Mouse (Mus musculus) adrenal gland, postnatal 4 days (tissue): ENCODE measurements around the gene Col8a2. TPM values are rescaled to one million over a fixed set of nuclear protein-coding genes. Genes with fewer than 3 reads are reported as not detected.

Source experiments
- DNase-seq, 2 experiments: peaks; one replicate each; pipeline ENCODE4 v3.0.0; 2021 to 2022; ENCODE audit warnings: low spot score in 2 of 2, mixed read lengths in 2 of 2
- total RNA-seq, 2 experiments: library from RNA; stranded (reverse); gene quantifications; 2 replicates each; pipeline ENCODE4 v1.2.3; 2021

The Col8a2 gene
- total RNA-seq, 2 experiments from 2014 or later: 9.3 to 12.8 TPM

- no peak for DNase-seq
Observed at GRCm38 (mm10) chr4:126326036-126326435, 39.4 kb downstream of the Col8a2 start.

DNA sequence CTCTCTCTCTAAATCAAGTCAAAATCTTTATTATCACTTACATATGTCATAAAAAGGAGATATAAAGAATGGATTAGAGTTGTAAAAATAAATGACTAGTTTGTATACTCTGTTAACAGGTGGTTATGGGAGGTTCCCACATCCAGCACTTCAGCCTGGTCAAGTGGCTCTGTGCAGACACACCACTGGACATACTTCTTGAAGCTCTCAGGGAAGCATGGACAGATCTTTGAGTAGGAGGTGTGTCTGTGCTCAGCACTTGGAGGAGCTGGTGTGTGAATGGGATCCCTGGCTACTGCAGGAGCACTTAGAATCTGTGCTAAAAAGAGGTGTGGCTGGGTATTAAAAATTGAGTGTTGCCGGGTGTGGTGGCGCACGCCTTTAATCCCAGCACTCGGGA, 43.7 kb downstream of the Col8a2 start:
- DNase-seq: no peak

DNA sequence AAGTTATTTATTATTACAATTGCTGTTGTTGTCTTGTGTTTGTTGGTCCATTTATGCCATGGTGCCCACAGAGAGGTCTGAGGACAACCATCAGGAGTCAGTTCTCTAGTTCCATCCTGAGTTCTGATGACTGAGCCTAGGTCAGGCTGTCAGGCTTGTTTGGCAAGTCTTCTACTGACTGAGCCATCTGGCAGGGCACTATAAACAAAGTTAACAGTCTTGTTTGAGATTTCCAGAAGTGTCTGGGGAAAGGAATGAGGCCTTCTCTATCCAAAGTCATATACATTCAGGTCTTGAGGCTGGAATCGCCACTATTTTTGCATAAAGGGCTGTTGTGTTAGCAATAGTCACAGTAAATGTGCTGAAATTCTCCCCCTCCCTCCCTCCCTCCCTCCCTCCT, 45.2 kb downstream of the Col8a2 start:
- no peak for DNase-seq

DNA sequence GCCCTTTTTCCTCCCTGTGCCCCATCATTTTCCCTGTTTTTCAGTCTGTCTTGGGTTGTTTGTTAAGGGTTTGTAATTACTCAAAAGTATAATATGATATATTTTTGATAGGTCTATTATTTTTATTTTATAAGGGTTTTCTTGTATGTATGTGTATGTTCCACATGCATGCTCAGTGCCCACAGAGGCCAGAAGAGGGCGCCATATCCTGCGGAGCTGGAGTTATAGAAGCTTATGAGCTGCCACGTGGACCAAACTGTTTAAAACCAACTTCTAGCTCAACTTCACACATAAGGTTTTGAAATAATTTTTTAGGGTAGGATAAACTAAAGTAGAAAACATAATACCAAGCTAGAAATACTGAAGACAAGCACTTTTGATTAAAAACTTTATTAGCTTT, 45.8 kb downstream of the Col8a2 start:
- DNase-seq: no peak

- DNase-seq: no peak
Observed at GRCm38 (mm10) chr4:126339461-126339860, 52.9 kb downstream of the Col8a2 start.

DNA sequence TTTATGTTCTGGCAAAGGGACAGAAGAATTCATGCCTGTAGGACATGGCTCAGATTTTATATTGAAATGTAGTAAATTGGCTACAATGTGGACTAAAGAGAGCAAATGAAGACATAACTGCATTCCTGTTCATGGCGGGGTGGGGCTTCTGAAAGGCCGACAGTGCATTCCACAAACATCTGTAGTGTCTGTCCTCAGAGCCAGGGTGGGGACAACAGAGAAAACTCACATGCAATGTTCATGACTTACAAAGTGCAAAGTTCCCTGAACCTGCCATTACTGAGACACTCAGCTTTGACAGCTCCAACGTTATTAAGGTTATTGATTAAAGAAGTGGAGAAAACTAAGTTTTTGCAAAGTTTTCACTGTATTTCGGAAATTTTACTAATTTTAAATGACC, 56.9 kb downstream of the Col8a2 start:
- DNase-seq: no peak

DNA sequence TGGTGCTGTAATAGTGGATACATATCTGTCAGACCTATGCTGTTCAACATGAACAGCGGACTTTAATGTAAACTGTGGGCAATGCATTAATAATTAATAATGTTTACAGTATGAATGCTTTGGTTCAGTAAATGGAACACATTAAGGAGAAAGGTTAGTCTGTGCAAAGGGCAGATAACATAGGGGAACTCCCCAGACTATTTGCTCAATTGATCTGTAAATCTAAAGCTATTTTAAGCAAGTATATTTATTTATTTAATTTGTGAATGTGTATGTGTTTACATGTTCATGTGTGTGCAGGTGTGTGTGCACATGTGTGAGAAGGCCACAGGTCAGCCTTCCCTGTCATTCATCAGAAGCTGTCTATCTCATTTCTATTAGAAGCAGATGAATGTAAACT, 73.5 kb downstream of the Col8a2 start:
- DNase-seq: no peak

Other genes with a start within 250 kb of the Col8a2 start
- 10 to 100 TPM; 72.5 to 73.9 TPM for gene Mrps15, start 239.9 kb upstream of the Col8a2 start, total RNA-seq
- 10 to 100 TPM; 12.3 to 15.7 TPM for gene Oscp1, start 228.2 kb upstream of the Col8a2 start, total RNA-seq
- 10 to 100 TPM; 26.7 to 27.1 TPM for gene Lsm10, start 190.2 kb upstream of the Col8a2 start, total RNA-seq
- gene Stk40, start 182.8 kb upstream of the Col8a2 start, total RNA-seq: 10 to 100 TPM; 25.9 to 30.5 TPM
- gene Eva1b, start 139.0 kb upstream of the Col8a2 start, total RNA-seq: 10 to 100 TPM; 67.2 to 69.6 TPM
- 1 to 10 TPM; 4.2 to 4.3 TPM for gene Sh3d21, start 123.3 kb upstream of the Col8a2 start, total RNA-seq
- gene Thrap3, start 84.0 kb upstream of the Col8a2 start, total RNA-seq: 100 to 1,000 TPM; 319 to 332 TPM
- gene Map7d1, start 30.4 kb upstream of the Col8a2 start, total RNA-seq: 10 to 100 TPM; 64.1 to 70.7 TPM
- gene Trappc3, start 24.5 kb upstream of the Col8a2 start, total RNA-seq: 10 to 100 TPM; 70.0 to 75.4 TPM
- 10 to 100 TPM; 41.3 to 42.0 TPM for gene Adprhl2, start 34.9 kb downstream of the Col8a2 start, total RNA-seq
- 1 to 10 TPM; 4.0 to 5.0 TPM for gene Tekt2, start 38.9 kb downstream of the Col8a2 start, total RNA-seq
- gene Ago3, start 142.8 kb downstream of the Col8a2 start, total RNA-seq: 10 to 100 TPM; 16.2 to 21.6 TPM
- 10 to 100 TPM; 44.7 to 48.4 TPM for gene Ago1, start 181.8 kb downstream of the Col8a2 start, total RNA-seq
- gene Ago4, start 246.7 kb downstream of the Col8a2 start, total RNA-seq: 1 to 10 TPM; 6.6 to 7.4 TPM